Mouse (Mus musculus) liver, postnatal 0 days (tissue): ENCODE results near the gene Chit1. TPM values are rescaled to one million over a fixed set of nuclear protein-coding genes. Genes with fewer than 3 reads are reported as not detected.
A peak's percentile ranks its signal among the peaks of the same experiment; 100 is the strongest.

ENCODE experiments used
- ATAC-seq: fragments of 200-750 bp; cut with Nextera tagmentation; 2 replicates; pipeline ENCODE4 v1.8.0; 2017; ENCODE audit warnings: mild to moderate bottlenecking, moderate library complexity
- DNase-seq: peaks from one replicate; pipeline ENCODE4 v3.0.0-alpha.2; 2016
- H3K27ac ChIP-seq: fragments of 300-500 bp; sonication (generic); 2 replicates; pipeline ENCODE4 v1.5.1; 2014; ENCODE audit warnings: antibody characterized with exemption, moderate library complexity, mild to moderate bottlenecking, low read depth
- H3K27me3 ChIP-seq: fragments of 300-500 bp; sonication (generic); 2 replicates; pipeline ENCODE4 v1.6.1; 2014; ENCODE audit warnings: low read length, control low read depth, mixed read lengths; ENCODE audit not compliant: insufficient read depth
- H3K36me3 ChIP-seq: fragments of 300-500 bp; sonication (generic); replicated peaks from 2 replicates; pipeline ENCODE4 v1.6.1; 2014; ENCODE audit warnings: mild to moderate bottlenecking, control low read depth, low read length, moderate library complexity, mixed read lengths; ENCODE audit not compliant: insufficient read depth
- H3K4me1 ChIP-seq: fragments of 300-500 bp; sonication (generic); 2 replicates; pipeline ENCODE4 v1.6.1; 2014; ENCODE audit warnings: antibody characterized with exemption, mild to moderate bottlenecking, control low read depth; ENCODE audit not compliant: insufficient read depth
- H3K4me2 ChIP-seq: fragments of 300-500 bp; sonication (generic); 2 replicates; pipeline ENCODE4 v1.6.1; 2014; ENCODE audit warnings: low read depth, mild to moderate bottlenecking, low read length, moderate library complexity, mixed read lengths
- H3K4me3 ChIP-seq: fragments of 300-500 bp; sonication (generic); 2 replicates; pipeline ENCODE4 v1.5.1; 2014; ENCODE audit warnings: low read depth, low read length
- H3K9ac ChIP-seq: fragments of 300-500 bp; sonication (generic); replicated peaks from 2 replicates; pipeline ENCODE4 v1.6.1; 2014; ENCODE audit warnings: mild to moderate bottlenecking, moderate library complexity
- H3K9me3 ChIP-seq: fragments of 300-500 bp; sonication (generic); 2 replicates; pipeline ENCODE4 v1.6.1; 2016; ENCODE audit warnings: mild to moderate bottlenecking, control low read depth, low read length, mixed read lengths
- CTCF ChIP-seq: sonication (generic); IDR thresholded peaks from 2 replicates; pipeline ENCODE4 v1.5.1; 2016; ENCODE audit warnings: antibody characterized with exemption, low read depth
- EP300 ChIP-seq: IDR thresholded peaks from 2 replicates; pipeline ENCODE4 v1.6.1; 2016; ENCODE audit warnings: antibody characterized with exemption, low read depth, mild to moderate bottlenecking
- WGBS: fragments of 180-500 bp; shearing (Covaris S2); extraction: QIAGEN DNeasy Blood & Tissue Kit; methylation state at CpG from one replicate; pipeline ENCODE4 v1.1.7; 2014; ENCODE audit not compliant: insufficient replicate concordance; 5-methylcytosine and 5-hydroxymethylcytosine counted together
- polyA plus RNA-seq: library from polyadenylated mRNA; unstranded; fragments of >200 nt; fragmentation: Nextera tagmentation; extraction: Ambion mirVana; gene quantifications from 2 replicates; pipeline ENCODE4 v1.2.1, GENCODE M21; 2015

Chit1 gene
- polyA plus RNA-seq, 1 experiment from 2014 or later: 0.26 TPM

- Histone ChIP-seq H3K4me2 (no peak overlapping the region), H3K27me3 (no peaks in the 10 kb centered on the region), H3K4me3 (no peak overlapping the region), H3K27ac (no peak overlapping the region), H3K9me3 (no peaks in the 10 kb centered on the region), H3K4me1 (no peaks in the 10 kb centered on the region), H3K36me3 (no peaks in the 10 kb centered on the region), H3K9ac (no peak overlapping the region)
- 59% methylated on average over 21 of the region's 21 CpGs for WGBS
- DNase-seq: no peak
- no peak; the same call in 1 of the 2 replicates for ATAC-seq
- TF ChIP-seq EP300: no peak
- TF ChIP-seq CTCF: no peak
Observed at GRCm38 (mm10) chr1:134152626-134153590, 41.9 kb downstream of the Chit1 start.

- no peak for TF ChIP-seq EP300
- TF ChIP-seq CTCF: no peak
- WGBS: 74% methylated on average over 3 of the region's 3 CpGs
- ATAC-seq (no peak), DNase-seq (no peak)
- Histone ChIP-seq H3K27ac (no peak overlapping the region), H3K27me3 (no peaks in the 10 kb centered on the region), H3K36me3 (no peaks in the 10 kb centered on the region), H3K4me2 (no peak overlapping the region), H3K4me3 (no peak overlapping the region), H3K9ac (no peak overlapping the region), H3K9me3 (no peaks in the 10 kb centered on the region), H3K4me1 (no peaks in the 10 kb centered on the region)
Observed at GRCm38 (mm10) chr1:134154121-134154520, 43.1 kb downstream of the Chit1 start.

GRCm38 (mm10) chr1:134154655-134155054, 43.6 kb downstream of the Chit1 start:
- no peaks in the 10 kb centered on the region for H3K36me3 ChIP-seq
- no peak for DNase-seq
- no peaks in the 10 kb centered on the region for H3K27me3 ChIP-seq
- no peak overlapping the region for H3K4me2 ChIP-seq
- no peak overlapping the region for H3K9ac ChIP-seq
- WGBS: 50% methylated on average over 3 of the region's 3 CpGs
- no peak overlapping the region for H3K4me3 ChIP-seq
- H3K27ac ChIP-seq: no peak overlapping the region
- no peaks in the 10 kb centered on the region for H3K9me3 ChIP-seq
- no peaks in the 10 kb centered on the region for H3K4me1 ChIP-seq
- peak; percentile 64 for TF ChIP-seq CTCF
- TF ChIP-seq EP300: no peak
- ATAC-seq: no peak

- Histone ChIP-seq H3K4me3 (no peak overlapping the region), H3K4me2 (no peak overlapping the region), H3K4me1 (peaks cover 8% of the 10 kb centered on the region), H3K9me3 (no peaks in the 10 kb centered on the region), H3K27me3 (no peaks in the 10 kb centered on the region), H3K9ac (no peak overlapping the region), H3K36me3 (no peaks in the 10 kb centered on the region), H3K27ac (no peak overlapping the region)
- WGBS: 77% methylated on average over 3 of the region's 3 CpGs
- TF ChIP-seq CTCF (no peak), EP300 (no peak)
- DNase-seq (no peak), ATAC-seq (no peak)
Observed at GRCm38 (mm10) chr1:134160404-134160803, 49.4 kb downstream of the Chit1 start.

GRCm38 (mm10) chr1:134161399-134161798, 50.4 kb downstream of the Chit1 start:
- DNase-seq (no peak), ATAC-seq (no peak)
- Histone ChIP-seq H3K9me3 (no peaks in the 10 kb centered on the region), H3K4me3 (no peak overlapping the region), H3K36me3 (no peaks in the 10 kb centered on the region), H3K4me1 (peaks cover 8% of the 10 kb centered on the region), H3K4me2 (no peak overlapping the region), H3K27ac (no peak overlapping the region), H3K27me3 (no peaks in the 10 kb centered on the region), H3K9ac (no peak overlapping the region)
- 79% methylated on average over 6 of the region's 6 CpGs for WGBS
- no peak for TF ChIP-seq EP300
- TF ChIP-seq CTCF: no peak

GRCm38 (mm10) chr1:134162510-134163225, 51.6 kb downstream of the Chit1 start:
- no peak overlapping the region for H3K27ac ChIP-seq
- 69% methylated on average over 6 of the region's 6 CpGs for WGBS
- no peak overlapping the region for H3K4me3 ChIP-seq
- H3K9me3 ChIP-seq: no peaks in the 10 kb centered on the region
- DNase-seq: no peak
- no peaks in the 10 kb centered on the region for H3K27me3 ChIP-seq
- no peaks in the 10 kb centered on the region for H3K36me3 ChIP-seq
- TF ChIP-seq CTCF (no peak), EP300 (no peak)
- H3K4me1 ChIP-seq: peaks cover 8% of the 10 kb centered on the region
- H3K4me2 ChIP-seq: no peak overlapping the region
- no peak for ATAC-seq
- H3K9ac ChIP-seq: no peak overlapping the region
